Mouse (Mus musculus) heart, postnatal 0 days (tissue): ENCODE results near the gene Mrpl45. TPM values are rescaled to one million over a fixed set of nuclear protein-coding genes. Genes with fewer than 3 reads are reported as not detected.

Experiments used
- ATAC-seq: fragments of 200-750 bp; cut with Nextera tagmentation; 2 replicates; pipeline ENCODE4 v1.8.0; 2017; ENCODE audit warnings: low read depth, moderate number of reproducible peaks, moderate library complexity; ENCODE audit not compliant: insufficient read depth
- DNase-seq: peaks from one replicate; pipeline ENCODE4 v3.0.0-alpha.2; 2016; ENCODE audit warnings: low spot score
- H3K27ac ChIP-seq: fragments of 300-500 bp; sonication (generic); 2 replicates; pipeline ENCODE4 v1.5.1; 2014; ENCODE audit warnings: low read depth, mild to moderate bottlenecking
- H3K27me3 ChIP-seq: fragments of 300-500 bp; sonication (generic); 2 replicates; pipeline ENCODE4 v1.6.1; 2014; ENCODE audit warnings: low read length, mixed read lengths; ENCODE audit not compliant: control insufficient read depth, insufficient read depth
- H3K36me3 ChIP-seq: fragments of 300-500 bp; sonication (generic); replicated peaks from 2 replicates; pipeline ENCODE4 v1.6.1; 2014; ENCODE audit warnings: low read length, mixed read lengths; ENCODE audit not compliant: control insufficient read depth, insufficient read depth
- H3K4me1 ChIP-seq: fragments of 300-500 bp; sonication (generic); 2 replicates; pipeline ENCODE4 v1.6.1; 2014; ENCODE audit warnings: antibody characterized with exemption; ENCODE audit not compliant: control insufficient read depth, insufficient read depth
- H3K4me2 ChIP-seq: fragments of 300-500 bp; sonication (generic); 2 replicates; pipeline ENCODE4 v1.6.1; 2014; ENCODE audit warnings: low read depth, mild to moderate bottlenecking, low read length, moderate library complexity
- H3K4me3 ChIP-seq: fragments of 300-500 bp; sonication (generic); 2 replicates; pipeline ENCODE4 v1.5.1; 2014; ENCODE audit warnings: low read depth, low read length
- H3K9ac ChIP-seq: fragments of 300-500 bp; sonication (generic); replicated peaks from 2 replicates; pipeline ENCODE4 v1.6.1; 2014; ENCODE audit warnings: low read depth, low read length, mixed read lengths
- H3K9me3 ChIP-seq: fragments of 300-500 bp; sonication (generic); replicated peaks from 2 replicates; pipeline ENCODE4 v1.6.1; 2016; ENCODE audit warnings: low read length; ENCODE audit not compliant: control insufficient read depth
- CTCF ChIP-seq: IDR thresholded peaks from 2 replicates; pipeline ENCODE4 v1.5.1; 2016; ENCODE audit warnings: antibody characterized with exemption, control low read depth, low read depth
- EP300 ChIP-seq: IDR thresholded peaks from 2 replicates; pipeline ENCODE4 v1.6.1; 2016; ENCODE audit warnings: antibody characterized with exemption, low read depth
- WGBS: fragments of 180-500 bp; shearing (Covaris S2); extraction: QIAGEN DNeasy Blood & Tissue Kit; methylation state at CpG from one replicate; pipeline ENCODE4 v1.1.7; 2014; 5-methylcytosine and 5-hydroxymethylcytosine counted together
- polyA plus RNA-seq: library from polyadenylated mRNA; unstranded; fragments of >200 nt; fragmentation: Nextera tagmentation; extraction: Ambion mirVana; gene quantifications from 2 replicates; pipeline ENCODE4 v1.2.1, GENCODE M21; 2015
- total RNA-seq: library from RNA; depleted of rRNA; stranded (reverse); fragments of >200 nt; gene quantifications from 2 replicates; pipeline ENCODE4 v1.2.3, GENCODE M21; 2014; ENCODE audit warnings: low replicate concordance; rRNA removed

The Mrpl45 gene
- total and polyA plus RNA-seq, 2 experiments from 2014 or later: 41.8 to 64.6 TPM

- ATAC-seq: no peak
- peaks cover 12% of the 10 kb centered on the region for H3K36me3 ChIP-seq
- WGBS: 33% methylated on average over 7 of the region's 7 CpGs
- peak; percentile 30 for DNase-seq
- no peaks in the 10 kb centered on the region for H3K27me3 ChIP-seq
- H3K9me3 ChIP-seq: no peaks in the 10 kb centered on the region
- TF ChIP-seq CTCF: no peak
- TF ChIP-seq EP300: no peak
- H3K27ac ChIP-seq: no peak overlapping the region; the same call in 1 of the 2 replicates
- H3K4me3 ChIP-seq: no peak overlapping the region
- H3K4me1 ChIP-seq: peaks cover 18% of the 10 kb centered on the region
- no peak overlapping the region for H3K9ac ChIP-seq
- H3K4me2 ChIP-seq: no peak overlapping the region
These were observed 55.0 kb downstream of the Mrpl45 start for GRCm38 (mm10) chr11:97370329-97371091.

GRCm38 (mm10) chr11:97372159-97372864 lies 56.8 kb downstream of the Mrpl45 start:
- H3K9me3 ChIP-seq: no peaks in the 10 kb centered on the region
- no peaks in the 10 kb centered on the region for H3K27me3 ChIP-seq
- no peak overlapping the region for H3K4me3 ChIP-seq
- no peak overlapping the region for H3K9ac ChIP-seq
- H3K36me3 ChIP-seq: peaks cover 28% of the 10 kb centered on the region
- whole genome bisulfite sequencing: 71% methylated on average over 6 of the region's 6 CpGs
- peaks cover 15% of the 10 kb centered on the region for H3K4me1 ChIP-seq
- no peak overlapping the region for H3K4me2 ChIP-seq
- DNase-seq: no peak
- no peak for ATAC-seq
- H3K27ac ChIP-seq: no peak overlapping the region
- TF ChIP-seq CTCF: no peak
- TF ChIP-seq EP300: no peak

GRCm38 (mm10) chr11:97373402-97373801 lies 57.9 kb downstream of the Mrpl45 start:
- WGBS: 35% methylated on average over 2 of the region's 2 CpGs
- H3K36me3 ChIP-seq: peaks cover 39% of the 10 kb centered on the region

More at GRCm38 (mm10) chr11:97373402-97373801, 57.9 kb downstream of the Mrpl45 start:
- Histone ChIP-seq H3K27ac (no peak overlapping the region), H3K9me3 (no peaks in the 10 kb centered on the region), H3K4me1 (peaks cover 15% of the 10 kb centered on the region), H3K9ac (no peak overlapping the region), H3K27me3 (no peaks in the 10 kb centered on the region), H3K4me3 (no peak overlapping the region), H3K4me2 (no peak overlapping the region)
- no peak for ATAC-seq
- no peak for TF ChIP-seq CTCF
- no peak for TF ChIP-seq EP300
- no peak for DNase-seq

Other genes with a start within 250 kb of the Mrpl45 start
- gene Tbx21, start 200.4 kb upstream of the Mrpl45 start, total RNA-seq: not detected in 2 replicates
- gene Tbx21, start 200.4 kb upstream of the Mrpl45 start, polyA plus RNA-seq: not detected in 2 replicates
- gene Tbkbp1, start 164.2 kb upstream of the Mrpl45 start, total RNA-seq: 8.9 and 27.8 TPM in 2 replicates
- 2.8 and 3.4 TPM in 2 replicates for gene Tbkbp1, start 164.2 kb upstream of the Mrpl45 start, polyA plus RNA-seq
- 68.2 and 74.8 TPM in 2 replicates for gene Kpnb1, start 127.8 kb upstream of the Mrpl45 start, total RNA-seq
- gene Kpnb1, start 127.8 kb upstream of the Mrpl45 start, polyA plus RNA-seq: 17.9 and 18.4 TPM in 2 replicates
- 28.1 and 45.8 TPM in 2 replicates for gene Npepps, start 35.1 kb upstream of the Mrpl45 start, total RNA-seq
- gene Npepps, start 35.1 kb upstream of the Mrpl45 start, polyA plus RNA-seq: 54.8 and 56.0 TPM in 2 replicates
- 0.12 TPM in 1 of 2 replicates, not detected in the other for gene Gpr179, start 36.4 kb downstream of the Mrpl45 start, total RNA-seq
- gene Gpr179, start 36.4 kb downstream of the Mrpl45 start, polyA plus RNA-seq: not detected in 2 replicates
- gene Socs7, start 46.8 kb downstream of the Mrpl45 start, total RNA-seq: 15.4 and 20.7 TPM in 2 replicates
- 1.6 and 2.1 TPM in 2 replicates for gene Socs7, start 46.8 kb downstream of the Mrpl45 start, polyA plus RNA-seq
- 44.0 and 53.5 TPM in 2 replicates for gene Arhgap23, start 99.8 kb downstream of the Mrpl45 start, total RNA-seq
- gene Arhgap23, start 99.8 kb downstream of the Mrpl45 start, polyA plus RNA-seq: 3.7 and 3.8 TPM in 2 replicates
- not detected in 2 replicates for gene 4933428G20Rik, start 184.6 kb downstream of the Mrpl45 start, total RNA-seq
- gene 4933428G20Rik, start 184.6 kb downstream of the Mrpl45 start, polyA plus RNA-seq: 0.45 TPM in 2 replicates